Mouse (Mus musculus) ES-Bruce4 (cell line): ENCODE data around the gene Th. TPM values are rescaled to one million over a fixed set of nuclear protein-coding genes. Genes with fewer than 3 reads are reported as not detected.

ENCODE experiments used
- H3K27ac ChIP-seq: 2 replicates; pipeline ENCODE4 v1.5.1; 2012; ENCODE audit warnings: low read length, inconsistent platforms; ENCODE audit not compliant: insufficient read depth
- H3K27me3 ChIP-seq: 2 replicates; pipeline ENCODE4 v1.6.1; 2012; ENCODE audit warnings: mild to moderate bottlenecking, low read length, inconsistent platforms; ENCODE audit not compliant: control insufficient read depth, poor library complexity, insufficient read depth, severe bottlenecking
- H3K36me3 ChIP-seq: 2 replicates; pipeline ENCODE4 v1.6.1; 2012; ENCODE audit warnings: inconsistent platforms, mild to moderate bottlenecking, low read length, moderate library complexity; ENCODE audit not compliant: control insufficient read depth, poor library complexity, insufficient read depth, severe bottlenecking
- H3K4me1 ChIP-seq: one replicate; pipeline ENCODE4 v1.8.1; 2011; ENCODE audit warnings: low read length; ENCODE audit not compliant: control insufficient read depth, insufficient read depth
- H3K4me3 ChIP-seq: 2 replicates; pipeline ENCODE4 v1.5.1; 2011; ENCODE audit warnings: low read depth, mild to moderate bottlenecking, low read length
- H3K9ac ChIP-seq: 2 replicates; pipeline ENCODE4 v1.6.1; 2012; ENCODE audit warnings: low read depth, mild to moderate bottlenecking, inconsistent platforms; ENCODE audit not compliant: poor library complexity, severe bottlenecking
- H3K9me3 ChIP-seq: replicated peaks from 2 replicates; pipeline ENCODE4 v1.6.1; 2012; ENCODE audit warnings: mild to moderate bottlenecking, low read length, inconsistent platforms; ENCODE audit not compliant: control insufficient read depth, poor library complexity, insufficient read depth, severe bottlenecking
- CTCF ChIP-seq: IDR thresholded peaks from one replicate; pipeline ENCODE4 v1.8.1; 2011; ENCODE audit warnings: low read depth, low read length
- EP300 ChIP-seq: IDR thresholded peaks from 2 replicates; pipeline ENCODE4 v1.6.1; 2011; ENCODE audit warnings: low read depth, low read length; ENCODE audit not compliant: insufficient read depth
- POLR2A ChIP-seq: IDR thresholded peaks from one replicate; pipeline ENCODE4 v1.8.1; 2011; ENCODE audit warnings: low read length; ENCODE audit not compliant: insufficient read depth
- polyA plus RNA-seq: library from polyadenylated mRNA; stranded (reverse); fragments of >200 nt; gene quantifications from 2 replicates; pipeline ENCODE4 v1.2.4, GENCODE M21; 2011; ENCODE audit warnings: low read depth; ENCODE audit not compliant: missing spikeins, insufficient read depth, insufficient read length

Th gene
- polyA plus RNA-seq, 1 experiment, result not detected

GRCm38 (mm10) chr7:142893296-142893695 is 37.6 kb downstream of the Th start:
- no peaks in the 10 kb centered on the region for H3K36me3 ChIP-seq
- no peaks in the 10 kb centered on the region; the same call in 1 of the 2 replicates for H3K27me3 ChIP-seq
- H3K4me3 ChIP-seq, result no peak overlapping the region
- TF ChIP-seq EP300 (no peak), CTCF (no peak), POLR2A (no peak)
- no peaks in the 10 kb centered on the region for H3K9me3 ChIP-seq
- H3K4me1 ChIP-seq, result no peaks in the 10 kb centered on the region
- no peak overlapping the region for H3K27ac ChIP-seq
- H3K9ac ChIP-seq, result no peak overlapping the region

- no peaks in the 10 kb centered on the region for H3K9me3 ChIP-seq
- TF ChIP-seq EP300 (no peak), POLR2A (no peak), CTCF (no peak)
- no peak overlapping the region for H3K27ac ChIP-seq
- no peak overlapping the region for H3K9ac ChIP-seq
- H3K27me3 ChIP-seq, result no peaks in the 10 kb centered on the region
- no peaks in the 10 kb centered on the region for H3K4me1 ChIP-seq
- H3K4me3 ChIP-seq, result no peak overlapping the region
- no peaks in the 10 kb centered on the region for H3K36me3 ChIP-seq
Measured at GRCm38 (mm10) chr7:142869419-142870163, 61.3 kb downstream of the Th start.

GRCm38 (mm10) chr7:142850681-142851080 is 80.2 kb downstream of the Th start:
- Histone ChIP-seq H3K36me3 (no peaks in the 10 kb centered on the region), H3K4me1 (no peaks in the 10 kb centered on the region), H3K27me3 (no peaks in the 10 kb centered on the region), H3K27ac (no peak overlapping the region), H3K4me3 (no peak overlapping the region), H3K9ac (no peak overlapping the region), H3K9me3 (no peaks in the 10 kb centered on the region)
- TF ChIP-seq CTCF, result no peak
- no peak for TF ChIP-seq EP300
- TF ChIP-seq POLR2A, result no peak

Other genes with a start within 250 kb of the Th start
- gene Ins2, start 187.7 kb downstream of the Th start, polyA plus RNA-seq, result not detected in 2 replicates
- 1.9 and 2.2 TPM in 2 replicates for gene Ascl2, start 38.1 kb upstream of the Th start, polyA plus RNA-seq
- not detected in 2 replicates for gene Tspan32, start 73.9 kb upstream of the Th start, polyA plus RNA-seq
- 392 and 406 TPM in 2 replicates for gene Cd81, start 121.6 kb upstream of the Th start, polyA plus RNA-seq
- 18.2 and 21.0 TPM in 2 replicates for gene Tssc4, start 138.1 kb upstream of the Th start, polyA plus RNA-seq
- not detected in 2 replicates for gene Trpm5, start 163.5 kb upstream of the Th start, polyA plus RNA-seq
- gene Kcnq1, start 175.2 kb upstream of the Th start, polyA plus RNA-seq, result not detected in 2 replicates